In the genomic region with DNA sequence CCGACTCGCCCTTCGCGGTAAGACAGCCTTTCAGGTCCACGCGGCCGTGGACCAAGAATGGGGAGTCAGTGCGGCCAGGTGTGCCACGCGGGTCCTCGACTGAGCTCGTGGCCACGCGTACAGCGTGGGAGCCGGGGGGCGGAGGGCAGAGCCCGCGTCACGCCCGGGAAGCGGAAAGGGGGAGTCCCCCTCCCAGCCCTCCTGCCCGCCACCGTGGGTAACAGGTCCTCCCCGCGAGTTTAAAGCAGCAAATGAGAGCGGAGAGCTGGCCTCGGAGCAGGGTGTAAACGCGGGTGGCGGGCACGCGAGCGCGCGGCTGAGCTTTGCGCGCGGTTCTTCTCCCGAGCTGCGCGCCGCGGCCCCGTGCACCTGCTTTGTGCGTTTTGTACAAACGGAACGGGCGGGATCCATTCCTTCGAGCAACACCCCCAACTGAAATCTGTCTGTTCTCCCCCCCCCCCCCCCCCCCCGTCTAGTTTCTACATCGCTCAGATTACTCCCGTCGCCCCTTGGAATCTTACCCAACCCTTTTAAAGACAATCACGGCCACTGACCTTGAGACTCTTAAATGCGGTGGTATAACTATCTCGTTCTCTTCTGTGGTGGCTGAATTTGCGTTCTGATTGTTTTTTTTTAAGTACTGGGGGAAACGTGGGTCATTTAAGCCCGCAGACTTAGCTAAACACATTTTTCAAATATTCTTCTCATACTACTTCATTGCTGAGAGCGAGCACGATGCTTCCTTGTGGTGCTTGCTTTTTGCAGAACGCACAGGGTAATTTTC, we compare ENCODE assay signal across 9 mouse cellular contexts. TPM values are rescaled to one million over a fixed set of nuclear protein-coding genes. Genes with fewer than 3 reads are reported as not detected.
A peak's percentile ranks its signal among the peaks of the same experiment; 100 is the strongest.
DNase-seq lines count a peak whose midpoint lies in the region; ATAC-seq lines count a peak whose summit lies in the region.
"Had no signal": no experiment of that assay in that cellular context is flagged by ENCODE, and none has a peak within 500 bp of the region (broad histone marks: within the 10 kb centered on the region; RNA-seq: fewer than 3 reads in every experiment).

No protein-coding gene starts in this region.

- DNase-seq in lung, postnatal 10 days: no peak
- no peak for DNase-seq in gastrocnemius, postnatal 36 days
- no peak for DNase-seq in left cerebral cortex, adult 9 months (ENCODE audit: low spot score in 2 of 2)
- no peak for DNase-seq in spleen, postnatal 14 days (ENCODE audit: low spot score in 2 of 2)
- DNase-seq: lung, postnatal 36 days had no signal

- 1% methylated on average over 59 of the region's 63 CpGs for WGBS in lung, embryonic 15.5 days
- under 1% methylated on average over 63 of the region's 63 CpGs for WGBS in forebrain, embryonic 13.5 days
- WGBS in limb, embryonic 15.5 days: under 1% methylated on average over 49 of the region's 63 CpGs
- WGBS in stomach, embryonic 14.5 days: 2% methylated on average over 61 of the region's 63 CpGs

- H3K27me3 ChIP-seq in lung, embryonic 15.5 days: peaks cover 97% of the 10 kb centered on the region
- peaks cover 93% of the 10 kb centered on the region for H3K27me3 ChIP-seq in forebrain, embryonic 13.5 days
- H3K27me3 ChIP-seq in limb, embryonic 15.5 days: peaks cover 95% of the 10 kb centered on the region
- H3K27me3 ChIP-seq in stomach, embryonic 14.5 days (ENCODE audit: control insufficient read depth, insufficient read depth, low read length): peaks cover 67% of the 10 kb centered on the region

- H3K36me3 ChIP-seq in lung, embryonic 15.5 days: no peaks in the 10 kb centered on the region
- no peaks in the 10 kb centered on the region for H3K36me3 ChIP-seq in forebrain, embryonic 13.5 days (ENCODE audit: poor library complexity, severe bottlenecking)
- no peaks in the 10 kb centered on the region for H3K36me3 ChIP-seq in limb, embryonic 15.5 days
- H3K36me3 ChIP-seq in stomach, embryonic 14.5 days (ENCODE audit: control insufficient read depth, insufficient read depth, low read length): no peaks in the 10 kb centered on the region

- no peak overlapping the region for H3K9ac ChIP-seq in lung, embryonic 15.5 days
- peak overlapping the region; percentile 56 for H3K9ac ChIP-seq in forebrain, embryonic 13.5 days
- H3K9ac ChIP-seq in limb, embryonic 15.5 days: no peak overlapping the region
- 0 out of 2 replicates have a peak overlapping the region, but pooled peaks have one; percentile 14 for H3K9ac ChIP-seq in stomach, embryonic 14.5 days (replicated peaks; ENCODE audit: low read depth, low read length)

- no peak overlapping the region for H3K27ac ChIP-seq in lung, embryonic 15.5 days
- H3K27ac ChIP-seq in forebrain, embryonic 13.5 days: no peak overlapping the region
- no peak overlapping the region for H3K27ac ChIP-seq in limb, embryonic 15.5 days
- no peak overlapping the region for H3K27ac ChIP-seq in stomach, embryonic 14.5 days (ENCODE audit: low read length)

- no peak for ATAC-seq in lung, embryonic 15.5 days (ENCODE audit: borderline replicate concordance, extremely low read depth, low FRiP score, low TSS enrichment)
- ATAC-seq in forebrain, embryonic 13.5 days: peak; percentile 46
- no peak for ATAC-seq in limb, embryonic 15.5 days (ENCODE audit: insufficient number of reproducible peaks, low FRiP score, low TSS enrichment, low read depth)
- no peak for ATAC-seq in stomach, embryonic 14.5 days (ENCODE audit: insufficient number of reproducible peaks, insufficient read depth, low FRiP score, low read depth)

- intact Hi-C loops in gastrocnemius, postnatal 36 days (cut with DNase I): no loop called here

- peak overlapping the region; percentile 34 for H3K4me3 ChIP-seq in lung, embryonic 15.5 days
- peak overlapping the region; percentile 45 for H3K4me3 ChIP-seq in forebrain, embryonic 13.5 days
- peak overlapping the region; percentile 38 for H3K4me3 ChIP-seq in limb, embryonic 15.5 days
- peak overlapping the region; percentile 38 for H3K4me3 ChIP-seq in stomach, embryonic 14.5 days (ENCODE audit: low read depth, low read length)

- H3K4me1 ChIP-seq in lung, embryonic 15.5 days: peaks cover 12% of the 10 kb centered on the region
- peaks cover 18% of the 10 kb centered on the region for H3K4me1 ChIP-seq in forebrain, embryonic 13.5 days
- peaks cover 17% of the 10 kb centered on the region for H3K4me1 ChIP-seq in limb, embryonic 15.5 days
- 0 out of 2 replicates have a peak, but pooled peaks cover 6% of the 10 kb centered on the region for H3K4me1 ChIP-seq in stomach, embryonic 14.5 days (ENCODE audit: control insufficient read depth, insufficient read depth, low read length)

- peak overlapping the region; percentile 64 for H3K4me2 ChIP-seq in lung, embryonic 15.5 days
- peak overlapping the region; percentile 82 for H3K4me2 ChIP-seq in forebrain, embryonic 13.5 days
- H3K4me2 ChIP-seq in limb, embryonic 15.5 days: peak overlapping the region; percentile 68
- H3K4me2 ChIP-seq in stomach, embryonic 14.5 days (replicated peaks; ENCODE audit: low read depth, low read length): peak overlapping the region; percentile 69

- H3K9me3 ChIP-seq in lung, embryonic 15.5 days: no peaks in the 10 kb centered on the region
- H3K9me3 ChIP-seq in forebrain, embryonic 13.5 days (replicated peaks): no peaks in the 10 kb centered on the region
- no peaks in the 10 kb centered on the region for H3K9me3 ChIP-seq in limb, embryonic 15.5 days
- H3K9me3 ChIP-seq in stomach, embryonic 14.5 days (ENCODE audit: control insufficient read depth, low read depth, low read length): no peaks in the 10 kb centered on the region

RNA-seq across cellular contexts. Expression of a gene that starts 12.3 kb away (rescaled TPM):
- polyA plus RNA-seq in lung, embryonic 15.5 days (2015; fragmentation: Nextera tagmentation; extraction: Ambion mirVana): 0.06 TPM in 1 of 2 replicates, not detected in the other
- polyA plus RNA-seq in forebrain, embryonic 13.5 days (2015; fragmentation: Nextera tagmentation; extraction: Ambion mirVana): 1.2 and 2.2 TPM in 2 replicates
- 0.04 TPM in 1 of 2 replicates, not detected in the other for polyA plus RNA-seq in limb, embryonic 15.5 days (2015; fragmentation: Nextera tagmentation; extraction: Ambion mirVana)
- 0.51 and 1.8 TPM in 2 replicates for polyA plus RNA-seq in stomach, embryonic 14.5 days (2014; fragmentation: Nextera tagmentation; extraction: Ambion mirVana)
- total RNA-seq in gastrocnemius, postnatal 36 days (2021): not detected

Comparison
In these comparisons a context has a peak if more than half of its experiments do, and no peak if none do; other contexts are left out.
1. H3K9ac ChIP-seq: peak in forebrain, embryonic 13.5 days (single experiment) and stomach, embryonic 14.5 days (single experiment); none in lung, embryonic 15.5 days (single experiment) and limb, embryonic 15.5 days (single experiment).
2. Peak in every context shown above with its lines, with median percentiles within 50 percentile points of each other: H3K4me2 ChIP-seq and H3K4me3 ChIP-seq.